19 mouse cellular contexts compared by ENCODE assay signal in the genomic region with DNA sequence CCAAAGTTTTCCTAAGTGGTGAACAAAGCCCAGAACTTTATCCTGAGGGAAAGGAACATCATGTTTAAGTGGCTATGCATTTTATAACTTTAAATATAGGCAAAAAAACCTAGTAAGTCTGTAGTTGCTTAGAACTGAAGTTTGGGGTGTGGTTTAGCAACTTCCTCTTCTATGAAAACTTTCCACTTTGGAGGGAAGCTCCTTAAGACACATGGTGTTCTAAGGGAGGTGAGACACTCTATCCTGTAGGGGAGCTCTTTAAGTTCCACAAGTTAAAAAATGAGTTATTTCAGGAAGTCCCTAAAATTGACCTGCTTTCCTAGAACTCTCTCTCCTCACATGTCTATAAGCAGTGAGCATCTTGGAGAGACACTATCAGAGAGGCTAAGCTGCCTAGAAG. TPM values are rescaled to one million over a fixed set of nuclear protein-coding genes. Genes with fewer than 3 reads are reported as not detected.
"Had no signal": no experiment of that assay in that cellular context is flagged by ENCODE, and none has a peak within 500 bp of the region (broad histone marks: within the 10 kb centered on the region; RNA-seq: fewer than 3 reads in every experiment).

No protein-coding gene starts in this region.

- ATAC-seq: liver, postnatal 0 days; lung, postnatal 0 days; midbrain, embryonic 13.5 days; midbrain, embryonic 16.5 days had no signal

- DNase-seq: kidney, postnatal 10 days; kidney, postnatal 36 days; left cerebral cortex, postnatal 4 days; liver, postnatal 0 days; lung, embryonic 14.5 days; retina, postnatal 1 day; right cerebral cortex, postnatal 4 days; thymus, adult 2 months; thymus, postnatal 14 days; thymus, postnatal 4 days had no signal

RNA-seq across cellular contexts. Expression of gene Olfr876, which starts 4.4 kb away (rescaled TPM):
- total RNA-seq: layer of hippocampus, adult 18-20 months; layer of hippocampus, postnatal 14 days; left cerebral cortex, adult 8-10 months; left cerebral cortex, postnatal 14 days; left cerebral cortex, postnatal 4 days; monocyte, adult 5-6 weeks; neutrophil, adult 5-6 weeks had no signal

RNA-seq across cellular contexts. Expression of gene Olfr875, which starts 35.6 kb away (rescaled TPM):
- total RNA-seq: layer of hippocampus, adult 18-20 months; layer of hippocampus, postnatal 14 days; left cerebral cortex, adult 8-10 months; left cerebral cortex, postnatal 14 days; left cerebral cortex, postnatal 4 days; monocyte, adult 5-6 weeks; neutrophil, adult 5-6 weeks had no signal

RNA-seq across cellular contexts. Expression of gene Olfr877, which starts 46.8 kb away (rescaled TPM):
- total RNA-seq: layer of hippocampus, adult 18-20 months; layer of hippocampus, postnatal 14 days; left cerebral cortex, adult 8-10 months; left cerebral cortex, postnatal 4 days; monocyte, adult 5-6 weeks; neutrophil, adult 5-6 weeks had no signal
